Comparison of ENCODE assay signal across 8 mouse cellular contexts in the genomic region with DNA sequence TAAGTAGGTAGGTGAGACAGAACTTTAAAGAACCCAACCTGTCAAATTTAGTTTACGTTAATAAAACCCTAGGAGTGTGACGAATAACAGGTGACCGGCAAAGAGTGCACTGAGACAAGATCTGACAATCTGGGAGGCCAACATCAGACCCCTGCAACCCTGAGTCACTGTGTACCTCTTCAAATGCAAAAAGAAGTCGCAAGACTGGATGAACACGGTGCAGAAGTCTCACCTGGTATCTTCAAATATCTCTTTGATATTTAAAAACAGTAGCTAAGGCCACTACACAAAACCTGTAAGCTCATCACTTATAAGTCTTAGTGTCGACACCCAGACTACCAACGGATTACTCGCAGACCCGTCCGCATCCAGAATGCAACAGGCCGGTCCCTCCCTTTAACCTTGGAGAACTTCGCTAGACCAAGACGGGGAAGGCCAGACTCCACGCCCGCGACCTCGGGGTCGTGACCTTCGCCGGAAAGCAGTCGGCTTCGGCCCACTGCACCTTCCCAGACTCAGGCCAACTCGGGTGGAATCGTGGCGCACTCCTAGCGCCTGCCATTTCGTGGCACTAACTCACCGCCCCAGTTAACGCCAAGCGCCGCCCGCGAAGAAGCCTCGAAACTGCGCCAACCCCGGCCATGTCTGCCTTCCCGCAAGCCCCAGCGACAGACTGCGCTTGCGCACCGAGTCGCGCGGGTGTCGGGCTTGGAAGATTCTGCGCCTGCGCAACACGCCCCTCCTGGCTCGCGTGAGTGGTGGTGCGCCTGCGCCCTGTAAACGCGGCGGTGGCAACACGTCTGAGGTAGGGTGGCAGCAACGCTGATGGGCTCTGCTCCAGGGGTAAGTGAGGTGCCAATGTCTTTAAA. TPM values are rescaled to one million over a fixed set of nuclear protein-coding genes. Genes with fewer than 3 reads are reported as not detected.
DNase-seq lines count a peak whose midpoint lies in the region; ATAC-seq and TF ChIP-seq lines count a peak whose summit lies in the region.

A gene (minus strand): TSS at position 715 of the 869 bp plus-strand sequence.
A gene (plus strand): TSS at position 744 of the 869 bp plus-strand sequence.

- TF ChIP-seq POLR2A in cortical plate, adult 2 months (IDR thresholded peaks at IDR 0.05; ENCODE audit: extremely low read depth, insufficient read depth, low read length), result peak; percentile 94

- H3K4me3 ChIP-seq in cortical plate, adult 2 months (ENCODE audit: insufficient read depth, low read length), result peak within 1 kb of the TSS; percentile 77

- H3K27ac ChIP-seq in cortical plate, adult 2 months (ENCODE audit: insufficient read depth, low read length), result peak within 1 kb of the TSS; percentile 89

- peak; percentile 98 for DNase-seq in gastrocnemius, postnatal 10 days
- peak; percentile 100 for DNase-seq in induced T-regulatory cell, adult 2 months (ENCODE audit: low read depth)
- DNase-seq in left cerebral cortex, adult 9 months (ENCODE audit: low spot score in 2 of 2), result peak; percentile 85 to 96
- peak; percentile 98 for DNase-seq in right cerebral cortex, postnatal 14 days
- DNase-seq in urinary bladder, postnatal 36 days (ENCODE audit: low spot score in 2 of 2), result peak; percentile 91 to 95

- H3K4me1 ChIP-seq in cortical plate, adult 2 months (ENCODE audit: control insufficient read depth, insufficient read depth, low read length), result peaks cover 1% of the 10 kb centered on the region; the same call in 1 of the 2 replicates

- no peak for TF ChIP-seq CTCF in cortical plate, adult 2 months (IDR thresholded peaks at IDR 0.05; ENCODE audit: extremely low read depth, insufficient read depth, low read length)

- peak; percentile 90 for ATAC-seq in activated CD4-positive, CD25-positive, alpha-beta regulatory T cell, adult 4 months
- ATAC-seq in megakaryocyte progenitor cell, adult 5-6 weeks (replicated peaks; ENCODE audit: poor library complexity), result peak; percentile 94

RNA-seq across cellular contexts. Expression of the first gene that starts in this region (rescaled TPM):
- polyA plus RNA-seq in activated CD4-positive, CD25-positive, alpha-beta regulatory T cell, adult 4 months (2017; shearing (Covaris generic)), result 100 to 1,000 TPM; 257 to 308 TPM
- polyA plus RNA-seq in cortical plate, adult 2 months (2012; rRNA removed), result 300 TPM in 2 replicates
- total RNA-seq in gastrocnemius, postnatal 10 days (2021), result 100 to 1,000 TPM; 416 to 519 TPM
- total RNA-seq in megakaryocyte progenitor cell, adult 5-6 weeks (2015), result 227 and 229 TPM in 2 replicates
- total RNA-seq in megakaryocyte progenitor cell, adult 5-6 weeks (2017), result 304 and 374 TPM in 2 replicates

RNA-seq across cellular contexts. Expression of the second gene that starts in this region (rescaled TPM):
- polyA plus RNA-seq in activated CD4-positive, CD25-positive, alpha-beta regulatory T cell, adult 4 months (2017; shearing (Covaris generic)), result 10 to 100 TPM; 37.6 to 37.9 TPM
- 34.5 and 34.7 TPM in 2 replicates for polyA plus RNA-seq in cortical plate, adult 2 months (2012; rRNA removed)
- total RNA-seq in gastrocnemius, postnatal 10 days (2021), result 10 to 100 TPM; 41.5 to 43.7 TPM
- 43.0 and 45.9 TPM in 2 replicates for total RNA-seq in megakaryocyte progenitor cell, adult 5-6 weeks (2015)
- total RNA-seq in megakaryocyte progenitor cell, adult 5-6 weeks (2017), result 39.0 and 78.5 TPM in 2 replicates

Comparison
In these comparisons a context has a peak if more than half of its experiments do, and no peak if none do; other contexts are left out.
1. Peak in every context shown above with its lines: DNase-seq, ATAC-seq, H3K4me3 ChIP-seq and H3K27ac ChIP-seq.